Mouse (Mus musculus) ES-E14 (cell line): ENCODE results near the gene Podxl. TPM values are rescaled to one million over a fixed set of nuclear protein-coding genes. Genes with fewer than 3 reads are reported as not detected.

Source experiments
- DNase-seq: peaks from one replicate; pipeline ENCODE4 v3.0.0-alpha.2; 2013; ENCODE audit warnings: low read depth, low spot score
- H3K27ac ChIP-seq: 2 replicates; pipeline ENCODE4 v1.5.1; 2012; ENCODE audit warnings: low read depth, mild to moderate bottlenecking, low read length, moderate library complexity, mixed read lengths; ENCODE audit not compliant: poor library complexity, insufficient read depth, severe bottlenecking
- H3K36me3 ChIP-seq: 2 replicates; pipeline ENCODE4 v1.6.1; 2012; ENCODE audit warnings: mild to moderate bottlenecking, low read length, moderate library complexity, mixed read lengths; ENCODE audit not compliant: control insufficient read depth, poor library complexity, insufficient read depth, severe bottlenecking
- H3K4me1 ChIP-seq, 2 experiments: fragments of 150-350 bp in 1 of 2; sonication (generic) in 1 of 2; 2 replicates each; pipeline ENCODE4 v1.6.1; 2012; ENCODE audit warnings: low read length in 2 of 2, mild to moderate bottlenecking in 1 of 2, mixed read lengths in 1 of 2; ENCODE audit not compliant: control insufficient read depth in 2 of 2, insufficient read depth in 2 of 2, poor library complexity in 1 of 2
- H3K4me3 ChIP-seq, 2 experiments: fragments of 150-350 bp in 1 of 2; sonication (generic) in 1 of 2; 2 replicates each; pipeline ENCODE4 v1.5.1; 2012; ENCODE audit warnings: low read length in 2 of 2, low read depth in 1 of 2, mild to moderate bottlenecking in 1 of 2, mixed read lengths in 1 of 2; ENCODE audit not compliant: insufficient read depth in 1 of 2, poor library complexity in 1 of 2, severe bottlenecking in 1 of 2
- H3K9ac ChIP-seq: 2 replicates; pipeline ENCODE4 v1.6.1; 2012; ENCODE audit warnings: low read depth, mild to moderate bottlenecking, low read length, mixed read lengths; ENCODE audit not compliant: poor library complexity, insufficient read depth, severe bottlenecking
- H3K9me3 ChIP-seq: fragments of 150-350 bp; sonication (generic); 2 replicates; pipeline ENCODE4 v1.6.1; 2012; ENCODE audit warnings: low read depth, mild to moderate bottlenecking, low read length; ENCODE audit not compliant: control insufficient read depth, insufficient read depth
- CHD2 ChIP-seq: IDR thresholded peaks from 2 replicates; pipeline ENCODE4 v1.6.1; 2014; ENCODE audit warnings: mild to moderate bottlenecking, low read depth, low read length, inconsistent platforms
- HCFC1 ChIP-seq: IDR thresholded peaks from 2 replicates; pipeline ENCODE4 v1.6.1; 2012; ENCODE audit warnings: low read length, inconsistent platforms, borderline replicate concordance; ENCODE audit not compliant: insufficient read depth
- MAFK ChIP-seq: IDR thresholded peaks from 2 replicates; pipeline ENCODE4 v1.6.1; 2014; ENCODE audit warnings: mild to moderate bottlenecking, low read depth, low read length, inconsistent platforms; ENCODE audit not compliant: insufficient read depth
- ZC3H11A ChIP-seq: IDR thresholded peaks from 2 replicates; pipeline ENCODE4 v1.6.1; 2012; ENCODE audit warnings: low read depth, mild to moderate bottlenecking, inconsistent platforms, low read length, borderline replicate concordance
- ZNF384 ChIP-seq: IDR thresholded peaks from 2 replicates; pipeline ENCODE4 v1.6.1; 2012; ENCODE audit warnings: low read depth, low read length, inconsistent platforms
- in situ Hi-C, 2 experiments: fragments of 600-800 bp; cut with MboI; formaldehyde crosslinking; loops; one replicate each; pipeline ENCODE4 v1.15.1; 2025; ENCODE audit warnings: low sequenced_read_pairs in 2 of 2, inconsistent platforms in 1 of 2; ENCODE audit not compliant: unreplicated experiment in 2 of 2
- total RNA-seq: library from RNA; depleted of rRNA; stranded (reverse); fragments of 300-350 nt; gene quantifications from 2 replicates; pipeline ENCODE4 v1.2.3, GENCODE M21; 2012

The Podxl gene
- total RNA-seq, 1 experiment, result 25.2 TPM

DNA sequence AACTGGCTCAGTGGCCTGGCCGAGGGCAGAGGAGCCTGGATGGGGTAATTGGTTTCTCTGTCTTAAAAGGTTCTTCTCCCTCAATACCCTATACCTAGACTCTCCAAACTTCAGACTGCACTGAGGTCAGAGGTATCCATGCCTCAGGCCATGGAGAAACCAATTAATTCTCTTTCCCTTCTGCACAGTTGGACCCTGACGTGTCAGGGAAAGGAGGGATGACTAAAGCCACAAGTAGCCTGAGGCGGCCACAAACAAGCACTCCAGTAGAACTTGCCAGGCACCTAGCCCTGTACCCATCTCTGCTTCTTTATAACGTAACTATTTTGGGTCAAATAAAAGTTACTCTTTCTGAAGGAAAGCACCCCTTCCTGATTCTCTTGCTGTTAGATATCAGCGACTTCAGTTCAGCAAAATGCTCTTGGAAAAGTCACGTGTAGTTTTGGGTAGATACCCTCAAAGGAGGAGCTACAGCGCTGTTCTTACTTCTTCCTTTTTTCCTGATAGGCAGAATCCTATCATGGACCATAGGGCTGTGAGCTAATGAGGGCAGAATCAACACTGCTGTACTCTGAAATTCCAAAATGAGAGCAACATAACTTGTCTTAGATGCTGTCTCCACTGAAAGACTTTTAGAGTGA, 7.2 kb downstream of the Podxl start:
- Histone ChIP-seq H3K27ac (no peak overlapping the region), H3K4me1 (peaks cover 1 to 12% of the 10 kb centered on the region in 2 experiments; a peak in 2 of 4 replicates), H3K9me3 (no peaks in the 10 kb centered on the region), H3K36me3 (peaks cover 6% of the 10 kb centered on the region; the same call in 1 of the 2 replicates), H3K4me3 (no peak overlapping the region), H3K9ac (no peak overlapping the region)
- DNase-seq, result no peak
- in situ Hi-C loops, result no loop called here
- TF ChIP-seq ZC3H11A, result no peak
- TF ChIP-seq CHD2, result no peak
- TF ChIP-seq HCFC1, result no peak

DNA sequence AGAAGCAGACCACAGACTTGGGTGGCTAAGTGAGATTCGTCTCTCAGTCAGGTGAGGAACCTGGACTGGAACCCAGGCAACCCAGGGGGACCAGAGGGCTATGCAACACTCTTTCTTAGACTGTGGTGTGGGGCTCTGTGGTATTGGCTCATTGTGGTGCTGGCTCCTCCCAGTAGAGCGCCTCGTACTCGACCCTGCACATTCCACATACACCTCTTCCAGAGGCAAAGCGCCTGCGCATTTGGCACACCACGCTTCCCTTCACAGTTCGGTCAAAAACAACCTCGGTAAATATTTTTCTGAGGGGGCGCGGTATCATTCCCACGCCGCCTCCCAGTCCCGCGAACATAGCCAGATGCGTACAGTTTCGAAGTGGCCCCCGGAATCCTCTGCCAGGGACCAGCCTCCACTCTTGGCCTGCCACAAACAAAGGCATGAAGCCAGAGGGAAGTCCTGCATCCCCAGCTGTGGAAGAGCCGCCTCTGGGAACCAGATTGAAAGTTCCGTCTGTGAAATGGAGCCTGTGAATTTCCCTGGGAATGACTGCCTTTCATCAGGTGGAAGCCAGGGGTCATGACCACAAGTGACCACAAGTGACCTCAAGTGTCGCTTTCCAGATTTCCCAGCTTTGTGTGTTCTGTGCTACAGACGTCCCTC, 12.8 kb downstream of the Podxl start:
- Histone ChIP-seq H3K9ac (no peak overlapping the region), H3K27ac (no peak overlapping the region), H3K4me1 (peaks cover 0 to 2% of the 10 kb centered on the region in 2 experiments; a peak in 1 of 4 replicates), H3K4me3 (peak overlapping the region; percentile 31 to 51), H3K36me3 (peaks cover 2% of the 10 kb centered on the region; the same call in 1 of the 2 replicates), H3K9me3 (no peaks in the 10 kb centered on the region)
- DNase-seq, result no peak
- in situ Hi-C loops, result no loop called here
- TF ChIP-seq MAFK, result no peak
- TF ChIP-seq CHD2, result no peak
- TF ChIP-seq HCFC1, result no peak
- no peak for TF ChIP-seq ZNF384
- TF ChIP-seq ZC3H11A, result no peak

DNA sequence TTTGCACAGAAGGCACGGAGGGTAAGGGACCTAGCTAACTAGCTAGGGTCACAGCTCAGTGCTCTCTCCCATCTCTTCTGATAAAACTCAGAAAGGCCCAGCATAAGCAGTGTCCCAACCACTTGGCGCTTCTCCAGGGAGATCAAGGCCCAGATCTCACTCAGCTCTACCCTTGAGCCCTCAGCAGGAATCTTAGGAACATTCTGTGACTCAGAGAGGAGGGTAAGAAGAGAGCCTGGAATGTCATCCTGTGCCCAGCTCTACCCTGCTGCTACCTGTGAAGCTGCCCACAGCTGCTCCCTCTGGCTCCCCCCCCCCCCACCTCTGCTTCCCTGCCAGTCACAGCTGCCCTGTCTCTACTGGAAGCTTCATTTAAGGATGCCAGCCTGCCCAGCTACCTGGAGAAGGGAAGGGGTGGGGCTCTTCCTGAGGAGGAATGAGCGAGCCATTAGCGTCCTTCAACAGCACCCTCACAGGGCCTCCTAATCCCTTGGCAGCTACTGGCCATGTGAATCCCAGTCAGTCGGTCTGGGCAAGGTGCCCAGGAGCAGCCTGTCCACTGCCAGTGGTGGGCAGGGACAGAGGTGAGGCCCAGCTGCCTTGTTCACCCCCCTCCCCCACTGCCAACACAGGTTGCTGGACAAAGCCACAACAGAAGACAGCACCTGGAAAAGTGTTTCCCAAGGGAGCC, 14.3 kb downstream of the Podxl start:
- Histone ChIP-seq H3K9me3 (no peaks in the 10 kb centered on the region), H3K36me3 (no peaks in the 10 kb centered on the region; the same call in 1 of the 2 replicates), H3K4me1 (peaks cover 0 to 2% of the 10 kb centered on the region in 2 experiments; a peak in 1 of 4 replicates), H3K27ac (no peak overlapping the region; the same call in 1 of the 2 replicates), H3K4me3 (no peak overlapping the region), H3K9ac (no peak overlapping the region)
- no peak for DNase-seq
- TF ChIP-seq HCFC1 (no peak), ZNF384 (no peak), MAFK (no peak), ZC3H11A (no peak), CHD2 (no peak)
- in situ Hi-C loops, result no loop called here

DNA sequence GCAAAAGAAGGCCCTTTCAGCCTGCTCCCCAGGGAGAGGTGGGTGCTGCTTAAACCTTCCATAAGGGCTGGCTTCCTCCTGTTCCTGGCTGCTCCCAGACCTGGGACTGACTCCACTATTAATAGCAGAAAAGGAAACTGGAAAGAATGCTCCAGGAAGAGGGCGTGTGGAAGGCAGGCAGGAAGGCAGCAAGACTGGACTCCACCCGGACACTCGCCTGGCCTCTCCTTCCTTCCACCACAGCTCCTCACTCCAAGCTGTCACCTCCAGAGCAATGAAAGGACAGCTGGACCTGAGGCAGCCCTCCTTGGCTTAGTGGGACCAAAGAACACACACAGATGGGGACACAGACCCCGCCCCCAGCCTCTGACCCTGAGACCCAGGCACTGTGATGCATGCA, 19.5 kb downstream of the Podxl start:
- in situ Hi-C loops, result no loop called here
- DNase-seq, result no peak
- Histone ChIP-seq H3K9ac (no peak overlapping the region), H3K4me1 (no peaks in the 10 kb centered on the region; a peak in 1 of 4 replicates), H3K4me3 (no peak overlapping the region), H3K27ac (no peak overlapping the region), H3K36me3 (no peaks in the 10 kb centered on the region; the same call in 1 of the 2 replicates), H3K9me3 (no peaks in the 10 kb centered on the region)
- TF ChIP-seq MAFK (no peak), ZNF384 (no peak), HCFC1 (no peak), CHD2 (no peak), ZC3H11A (no peak)
